Mouse (Mus musculus) erythroblast, embryonic 14.5 days (primary cell): ENCODE measurements around the gene Utf1. TPM values are rescaled to one million over a fixed set of nuclear protein-coding genes. Genes with fewer than 3 reads are reported as not detected.
A peak's percentile ranks its signal among the peaks of the same experiment; 100 is the strongest.

Experiments
- H3K27me3 ChIP-seq: 2 replicates; pipeline ENCODE4 v1.6.1; 2012; ENCODE audit warnings: inconsistent platforms; ENCODE audit not compliant: control insufficient read depth
- H3K36me3 ChIP-seq: 2 replicates; pipeline ENCODE4 v1.6.1; 2012; ENCODE audit warnings: mild to moderate bottlenecking, inconsistent platforms; ENCODE audit not compliant: control insufficient read depth
- H3K4me1 ChIP-seq: 2 replicates; pipeline ENCODE4 v1.6.1; 2012; ENCODE audit warnings: inconsistent platforms; ENCODE audit not compliant: control insufficient read depth
- H3K4me3 ChIP-seq: replicated peaks from 2 replicates; pipeline ENCODE3; 2012; ENCODE audit warnings: moderate library complexity, mild to moderate bottlenecking, inconsistent platforms
- H3K9me3 ChIP-seq: 2 replicates; pipeline ENCODE4 v1.6.1; 2012; ENCODE audit warnings: low read length, inconsistent platforms, mixed read lengths; ENCODE audit not compliant: control insufficient read depth
- GATA1 ChIP-seq: IDR thresholded peaks from 2 replicates; pipeline ENCODE4 v1.6.1; 2012; ENCODE audit warnings: low read length, inconsistent platforms, mixed read lengths
- TAL1 ChIP-seq: IDR thresholded peaks from 3 replicates; pipeline ENCODE4 v1.6.1; 2012; ENCODE audit warnings: low read length, inconsistent platforms, mixed read lengths
- polyA plus RNA-seq: library from polyadenylated mRNA; stranded (reverse); fragments of >175 nt; gene quantifications from 2 replicates; pipeline ENCODE4 v1.2.3, GENCODE M21; 2012

The Utf1 gene
- polyA plus RNA-seq, 1 experiment, result not detected

GRCm38 (mm10) chr7:139905261-139905660 lies 38.3 kb upstream of the Utf1 start:
- Histone ChIP-seq H3K9me3 (no peaks in the 10 kb centered on the region), H3K4me1 (no peaks in the 10 kb centered on the region), H3K27me3 (no peaks in the 10 kb centered on the region; the same call in 1 of the 2 replicates), H3K36me3 (no peaks in the 10 kb centered on the region), H3K4me3 (no peak overlapping the region)
- TF ChIP-seq TAL1, result no peak
- TF ChIP-seq GATA1, result no peak

- Histone ChIP-seq H3K27me3 (no peaks in the 10 kb centered on the region; the same call in 1 of the 2 replicates), H3K9me3 (no peaks in the 10 kb centered on the region), H3K4me1 (no peaks in the 10 kb centered on the region), H3K36me3 (no peaks in the 10 kb centered on the region), H3K4me3 (no peak overlapping the region)
- TF ChIP-seq GATA1 (no peak), TAL1 (no peak)
Observed at GRCm38 (mm10) chr7:139905661-139906060, 37.9 kb upstream of the Utf1 start.

GRCm38 (mm10) chr7:139908176-139908575 lies 35.4 kb upstream of the Utf1 start:
- Histone ChIP-seq H3K36me3 (no peaks in the 10 kb centered on the region), H3K27me3 (peaks cover 1% of the 10 kb centered on the region)
- TF ChIP-seq GATA1 (no peak), TAL1 (no peak)

GRCm38 (mm10) chr7:139909469-139909868 lies 34.1 kb upstream of the Utf1 start:
- H3K36me3 ChIP-seq, result no peaks in the 10 kb centered on the region
- H3K27me3 ChIP-seq, result peaks cover 14% of the 10 kb centered on the region
- no peaks in the 10 kb centered on the region for H3K9me3 ChIP-seq
- TF ChIP-seq TAL1 (no peak), GATA1 (no peak)
- peaks cover 3% of the 10 kb centered on the region for H3K4me1 ChIP-seq
- no peak overlapping the region for H3K4me3 ChIP-seq

More at GRCm38 (mm10) chr7:139908176-139908575, 35.4 kb upstream of the Utf1 start:
- Histone ChIP-seq H3K4me3 (no peak overlapping the region), H3K9me3 (no peaks in the 10 kb centered on the region), H3K4me1 (no peaks in the 10 kb centered on the region)

GRCm38 (mm10) chr7:139910204-139910835 lies 33.3 kb upstream of the Utf1 start:
- TF ChIP-seq GATA1, result no peak
- TF ChIP-seq TAL1, result no peak
- H3K4me3 ChIP-seq, result no peak overlapping the region
- peaks cover 5% of the 10 kb centered on the region for H3K4me1 ChIP-seq
- no peaks in the 10 kb centered on the region for H3K9me3 ChIP-seq
- no peaks in the 10 kb centered on the region for H3K36me3 ChIP-seq
- peaks cover 22% of the 10 kb centered on the region for H3K27me3 ChIP-seq

- Histone ChIP-seq H3K4me3 (peak overlapping the region; percentile 34), H3K9me3 (no peaks in the 10 kb centered on the region), H3K4me1 (peaks cover 5% of the 10 kb centered on the region), H3K36me3 (no peaks in the 10 kb centered on the region), H3K27me3 (peaks cover 29% of the 10 kb centered on the region)
- TF ChIP-seq GATA1 (no peak), TAL1 (no peak)
Observed at GRCm38 (mm10) chr7:139914141-139915047, 29.2 kb upstream of the Utf1 start.

GRCm38 (mm10) chr7:139915646-139916257 lies 27.8 kb upstream of the Utf1 start:
- Histone ChIP-seq H3K27me3 (peaks cover 29% of the 10 kb centered on the region), H3K36me3 (no peaks in the 10 kb centered on the region), H3K4me1 (peaks cover 5% of the 10 kb centered on the region), H3K4me3 (no peak overlapping the region), H3K9me3 (no peaks in the 10 kb centered on the region)
- TF ChIP-seq GATA1 (no peak), TAL1 (no peak)

- no peaks in the 10 kb centered on the region for H3K9me3 ChIP-seq
- H3K4me3 ChIP-seq, result no peak overlapping the region
- no peaks in the 10 kb centered on the region for H3K36me3 ChIP-seq
- H3K4me1 ChIP-seq, result peaks cover 5% of the 10 kb centered on the region
- TF ChIP-seq GATA1 (no peak), TAL1 (no peak)
- peaks cover 29% of the 10 kb centered on the region for H3K27me3 ChIP-seq
Observed at GRCm38 (mm10) chr7:139916345-139916744, 27.2 kb upstream of the Utf1 start.

GRCm38 (mm10) chr7:139918262-139918661 lies 25.3 kb upstream of the Utf1 start:
- Histone ChIP-seq H3K4me3 (no peak overlapping the region), H3K27me3 (peaks cover 27% of the 10 kb centered on the region), H3K36me3 (no peaks in the 10 kb centered on the region), H3K4me1 (peaks cover 5% of the 10 kb centered on the region), H3K9me3 (no peaks in the 10 kb centered on the region)
- no peak for TF ChIP-seq TAL1
- TF ChIP-seq GATA1, result no peak
